Mouse (Mus musculus): ENCODE results near the gene Qprt. TPM values are rescaled to one million over a fixed set of nuclear protein-coding genes. Genes with fewer than 3 reads are reported as not detected.

Qprt gene
- total RNA-seq, 2 experiments from 2014 or later, result 0.34 to 1.7 TPM

DNA sequence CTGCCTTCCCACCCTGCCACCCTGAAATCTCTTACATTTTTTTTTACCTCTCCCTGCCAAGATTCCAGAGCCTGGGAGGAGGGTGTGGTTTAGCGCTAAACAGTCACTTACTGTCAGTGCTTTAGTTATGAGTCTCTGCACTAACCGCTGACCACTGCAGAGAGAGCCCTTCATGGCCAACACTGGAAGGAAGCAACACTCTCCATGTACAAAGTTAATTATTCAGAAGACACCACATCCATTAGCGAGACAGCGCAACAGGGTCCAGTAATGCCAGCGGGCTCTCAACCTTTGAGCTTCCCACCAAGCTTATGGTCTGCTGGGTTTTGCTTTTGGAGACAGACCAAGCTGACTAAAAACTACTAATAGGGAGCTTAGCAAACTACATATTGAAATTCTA, 45.8 kb downstream of the Qprt start:
- no peak for ATAC-seq (replicated peaks; ENCODE audit: low FRiP score, poor library complexity, severe bottlenecking)

DNA sequence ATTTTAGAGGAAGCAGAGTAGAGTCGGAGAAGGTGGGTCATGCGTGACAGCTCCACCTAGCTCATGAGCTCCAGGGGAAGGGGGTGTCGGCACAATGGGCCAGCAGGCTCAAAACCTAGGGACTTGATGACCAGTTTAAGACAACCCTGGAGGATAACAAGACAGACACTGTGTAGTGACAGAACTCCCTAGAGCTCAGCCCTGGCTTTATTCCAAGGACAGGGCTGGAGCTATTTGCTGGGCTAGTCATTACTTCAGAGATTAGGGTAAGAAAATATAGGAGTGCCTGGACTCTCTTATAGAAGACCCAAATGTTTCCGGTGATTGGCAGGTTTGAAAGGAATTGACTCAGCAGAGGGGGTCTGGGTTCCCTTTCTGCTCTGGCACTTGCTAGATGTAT, 48.8 kb downstream of the Qprt start:
- ATAC-seq (replicated peaks; ENCODE audit: low FRiP score, poor library complexity, severe bottlenecking), result no peak

DNA sequence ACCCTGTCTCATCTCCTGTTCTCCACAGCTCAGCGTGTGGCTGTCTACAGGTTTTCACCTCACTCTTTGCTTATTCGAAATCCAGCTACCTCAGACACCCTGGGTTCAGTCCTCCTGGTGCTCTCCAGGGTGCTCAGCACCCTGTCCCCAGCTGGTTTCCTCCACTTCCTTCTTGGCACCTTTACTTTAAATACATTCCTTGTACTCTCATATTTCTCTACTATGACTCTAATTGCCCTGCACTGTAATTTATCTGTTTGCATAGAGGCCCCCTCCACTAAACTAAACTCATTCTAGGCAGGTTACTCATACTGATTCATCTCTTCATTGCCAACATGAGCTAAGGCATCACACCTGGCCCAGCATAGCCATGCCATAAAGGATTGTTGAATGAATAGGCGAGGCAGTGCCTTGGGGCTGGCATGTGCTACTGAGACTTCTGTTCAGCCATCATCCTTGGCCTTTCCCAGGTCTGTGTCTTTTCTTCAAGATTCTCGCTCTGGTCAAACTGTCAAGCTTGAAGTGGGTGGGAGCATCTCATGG, 51.1 kb downstream of the Qprt start:
- ATAC-seq (replicated peaks; ENCODE audit: low FRiP score, poor library complexity, severe bottlenecking), result no peak

DNA sequence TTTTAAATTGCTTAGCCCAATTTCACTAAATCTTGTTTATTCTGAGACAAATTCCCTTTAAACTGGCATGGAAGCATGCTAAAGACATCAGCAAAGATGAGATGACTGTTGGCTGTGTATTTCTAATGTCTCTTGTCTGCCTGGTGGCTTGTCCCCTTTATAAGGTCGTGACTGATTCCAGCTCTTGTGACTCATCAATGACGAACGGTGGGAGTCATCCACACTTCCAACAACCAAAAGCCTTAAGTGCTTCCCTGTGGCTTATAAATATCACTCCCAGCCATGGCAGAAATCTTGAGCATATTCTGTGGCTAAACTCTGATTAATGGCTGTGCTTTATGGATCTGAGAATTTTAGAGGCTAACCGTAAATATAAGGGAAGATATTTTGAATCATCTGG, 55.7 kb downstream of the Qprt start:
- ATAC-seq (replicated peaks; ENCODE audit: low FRiP score, poor library complexity, severe bottlenecking), result no peak

DNA sequence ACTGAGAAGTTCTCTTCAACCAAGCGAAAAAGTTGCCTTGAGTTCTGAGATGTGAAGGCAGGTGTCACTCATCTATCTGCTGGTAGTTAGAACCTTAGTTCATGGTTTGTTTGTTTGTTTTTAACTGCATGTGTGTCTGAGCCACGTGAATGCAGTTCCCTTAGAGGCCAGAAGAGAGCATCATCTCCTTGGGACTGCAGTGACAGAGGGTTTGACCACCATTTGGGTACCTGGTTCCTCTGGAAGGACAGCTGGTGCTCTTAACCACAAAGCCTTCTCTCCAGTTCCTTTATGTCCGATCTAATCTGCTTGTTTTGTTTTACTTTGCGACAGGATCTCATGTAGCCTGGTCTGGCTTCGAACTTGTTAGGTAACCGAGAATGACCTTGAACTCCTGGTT, 56.5 kb downstream of the Qprt start:
- ATAC-seq (replicated peaks; ENCODE audit: low FRiP score, poor library complexity, severe bottlenecking), result no peak

Other genes with a start within 250 kb of the Qprt start
- 6.9 and 9.6 TPM in 2 replicates for gene Taok2, start 237.5 kb downstream of the Qprt start, total RNA-seq (2015; ENCODE audit: low replicate concordance)
- 17.0 and 31.8 TPM in 2 replicates for gene Taok2, start 237.5 kb downstream of the Qprt start, total RNA-seq (2017; ENCODE audit: low replicate concordance)
- gene Tmem219, start 199.3 kb downstream of the Qprt start, total RNA-seq (2015; ENCODE audit: low replicate concordance), result 4.0 and 6.3 TPM in 2 replicates
- gene Tmem219, start 199.3 kb downstream of the Qprt start, total RNA-seq (2017; ENCODE audit: low replicate concordance), result 2.1 and 6.8 TPM in 2 replicates
- gene Kctd13, start 193.3 kb downstream of the Qprt start, total RNA-seq (2015; ENCODE audit: low replicate concordance), result 0.77 and 6.9 TPM in 2 replicates
- gene Kctd13, start 193.3 kb downstream of the Qprt start, total RNA-seq (2017; ENCODE audit: low replicate concordance), result 0.42 and 1.7 TPM in 2 replicates
- gene Asphd1, start 172.6 kb downstream of the Qprt start, total RNA-seq (2015; ENCODE audit: low replicate concordance), result not detected in 2 replicates
- not detected in 2 replicates for gene Asphd1, start 172.6 kb downstream of the Qprt start, total RNA-seq (2017; ENCODE audit: low replicate concordance)
- not detected in 2 replicates for gene Sez6l2, start 171.7 kb downstream of the Qprt start, total RNA-seq (2015; ENCODE audit: low replicate concordance)
- 0.84 TPM in 1 of 2 replicates, not detected in the other for gene Sez6l2, start 171.7 kb downstream of the Qprt start, total RNA-seq (2017; ENCODE audit: low replicate concordance)
- 14.8 and 23.1 TPM in 2 replicates for gene Cdipt, start 146.3 kb downstream of the Qprt start, total RNA-seq (2015; ENCODE audit: low replicate concordance)
- gene Cdipt, start 146.3 kb downstream of the Qprt start, total RNA-seq (2017; ENCODE audit: low replicate concordance), result 9.5 and 20.9 TPM in 2 replicates
- gene Cdiptos, start 146.1 kb downstream of the Qprt start, total RNA-seq (2015; ENCODE audit: low replicate concordance), result 5.0 TPM in 1 of 2 replicates, not detected in the other
- not detected in 2 replicates for gene Cdiptos, start 146.1 kb downstream of the Qprt start, total RNA-seq (2017; ENCODE audit: low replicate concordance)
- gene Mvp, start 107.6 kb downstream of the Qprt start, total RNA-seq (2015; ENCODE audit: low replicate concordance), result 1.5 and 1.9 TPM in 2 replicates
- gene Mvp, start 107.6 kb downstream of the Qprt start, total RNA-seq (2017; ENCODE audit: low replicate concordance), result 5.5 and 7.7 TPM in 2 replicates
- gene Pagr1b, start 105.7 kb downstream of the Qprt start, total RNA-seq (2015; ENCODE audit: low replicate concordance), result not detected in 2 replicates
- not detected in 2 replicates for gene Pagr1b, start 105.7 kb downstream of the Qprt start, total RNA-seq (2017; ENCODE audit: low replicate concordance)
- 13.4 and 18.8 TPM in 2 replicates for gene Pagr1a, start 104.9 kb downstream of the Qprt start, total RNA-seq (2015; ENCODE audit: low replicate concordance)
- 7.0 and 7.1 TPM in 2 replicates for gene Pagr1a, start 104.9 kb downstream of the Qprt start, total RNA-seq (2017; ENCODE audit: low replicate concordance)
- gene Gm42742, start 101.1 kb downstream of the Qprt start, total RNA-seq (2015; ENCODE audit: low replicate concordance), result 1.7 and 1.9 TPM in 2 replicates
- 8.1 and 9.1 TPM in 2 replicates for gene Gm42742, start 101.1 kb downstream of the Qprt start, total RNA-seq (2017; ENCODE audit: low replicate concordance)
- not detected in 2 replicates for gene Prrt2, start 101.0 kb downstream of the Qprt start, total RNA-seq (2015; ENCODE audit: low replicate concordance)
- gene Prrt2, start 101.0 kb downstream of the Qprt start, total RNA-seq (2017; ENCODE audit: low replicate concordance), result 1.5 TPM in 1 of 2 replicates, not detected in the other
- gene Maz, start 95.2 kb downstream of the Qprt start, total RNA-seq (2015; ENCODE audit: low replicate concordance), result 44.9 and 51.3 TPM in 2 replicates
- 25.0 and 49.5 TPM in 2 replicates for gene Maz, start 95.2 kb downstream of the Qprt start, total RNA-seq (2017; ENCODE audit: low replicate concordance)
- 50.5 and 71.7 TPM in 2 replicates for gene Kif22, start 79.8 kb downstream of the Qprt start, total RNA-seq (2015; ENCODE audit: low replicate concordance)
- gene Kif22, start 79.8 kb downstream of the Qprt start, total RNA-seq (2017; ENCODE audit: low replicate concordance), result 57.3 and 83.1 TPM in 2 replicates
- not detected in 2 replicates for gene Zg16, start 34.9 kb downstream of the Qprt start, total RNA-seq (2015; ENCODE audit: low replicate concordance)
- gene Zg16, start 34.9 kb downstream of the Qprt start, total RNA-seq (2017; ENCODE audit: low replicate concordance), result 3.2 and 5.0 TPM in 2 replicates
- gene AI467606, start 30.9 kb downstream of the Qprt start, total RNA-seq (2015; ENCODE audit: low replicate concordance), result 19.8 and 26.8 TPM in 2 replicates
- gene AI467606, start 30.9 kb downstream of the Qprt start, total RNA-seq (2017; ENCODE audit: low replicate concordance), result 17.1 and 19.9 TPM in 2 replicates
- 15.8 and 24.9 TPM in 2 replicates for gene Spn, start 15.6 kb upstream of the Qprt start, total RNA-seq (2015; ENCODE audit: low replicate concordance)
- 58.3 and 60.0 TPM in 2 replicates for gene Spn, start 15.6 kb upstream of the Qprt start, total RNA-seq (2017; ENCODE audit: low replicate concordance)
- 8.4 and 36.9 TPM in 2 replicates for gene Cd2bp2, start 73.8 kb upstream of the Qprt start, total RNA-seq (2015; ENCODE audit: low replicate concordance)
- 17.9 and 22.9 TPM in 2 replicates for gene Cd2bp2, start 73.8 kb upstream of the Qprt start, total RNA-seq (2017; ENCODE audit: low replicate concordance)
- 8.1 and 23.0 TPM in 2 replicates for gene Tbc1d10b, start 86.2 kb upstream of the Qprt start, total RNA-seq (2015; ENCODE audit: low replicate concordance)
- 77.5 and 122 TPM in 2 replicates for gene Tbc1d10b, start 86.2 kb upstream of the Qprt start, total RNA-seq (2017; ENCODE audit: low replicate concordance)
- gene Mylpf, start 86.7 kb upstream of the Qprt start, total RNA-seq (2015; ENCODE audit: low replicate concordance), result 6.5 and 9.8 TPM in 2 replicates
- gene Mylpf, start 86.7 kb upstream of the Qprt start, total RNA-seq (2017; ENCODE audit: low replicate concordance), result 16.2 and 61.5 TPM in 2 replicates
- gene Zfp553, start 110.8 kb upstream of the Qprt start, total RNA-seq (2015; ENCODE audit: low replicate concordance), result 1.5 and 5.2 TPM in 2 replicates
- gene Zfp553, start 110.8 kb upstream of the Qprt start, total RNA-seq (2017; ENCODE audit: low replicate concordance), result 2.0 and 3.2 TPM in 2 replicates
- gene Sept1, start 110.9 kb upstream of the Qprt start, total RNA-seq (2015; ENCODE audit: low replicate concordance), result 189 and 204 TPM in 2 replicates
- gene Sept1, start 110.9 kb upstream of the Qprt start, total RNA-seq (2017; ENCODE audit: low replicate concordance), result 179 and 191 TPM in 2 replicates
- 1.7 TPM in 1 of 2 replicates, not detected in the other for gene Zfp771, start 122.0 kb upstream of the Qprt start, total RNA-seq (2015; ENCODE audit: low replicate concordance)
- 0.70 TPM in 1 of 2 replicates, not detected in the other for gene Zfp771, start 122.0 kb upstream of the Qprt start, total RNA-seq (2017; ENCODE audit: low replicate concordance)
- gene Dctpp1, start 138.5 kb upstream of the Qprt start, total RNA-seq (2015; ENCODE audit: low replicate concordance), result 14.0 and 24.8 TPM in 2 replicates
- gene Dctpp1, start 138.5 kb upstream of the Qprt start, total RNA-seq (2017; ENCODE audit: low replicate concordance), result 2.0 and 8.6 TPM in 2 replicates
- 15.6 and 18.8 TPM in 2 replicates for gene Sephs2, start 151.8 kb upstream of the Qprt start, total RNA-seq (2015; ENCODE audit: low replicate concordance)
- 20.2 and 34.8 TPM in 2 replicates for gene Sephs2, start 151.8 kb upstream of the Qprt start, total RNA-seq (2017; ENCODE audit: low replicate concordance)
- gene Itgal, start 174.0 kb upstream of the Qprt start, total RNA-seq (2015; ENCODE audit: low replicate concordance), result 29.0 and 34.4 TPM in 2 replicates
- 4.0 and 10.4 TPM in 2 replicates for gene Itgal, start 174.0 kb upstream of the Qprt start, total RNA-seq (2017; ENCODE audit: low replicate concordance)
- 1.2 TPM in 1 of 2 replicates, not detected in the other for gene Zfp768, start 223.4 kb upstream of the Qprt start, total RNA-seq (2015; ENCODE audit: low replicate concordance)
- 0.94 and 1.5 TPM in 2 replicates for gene Zfp768, start 223.4 kb upstream of the Qprt start, total RNA-seq (2017; ENCODE audit: low replicate concordance)